Mouse (Mus musculus): ENCODE data around the gene Lsr. TPM values are rescaled to one million over a fixed set of nuclear protein-coding genes. Genes with fewer than 3 reads are reported as not detected.
A peak's percentile ranks its signal among the peaks of the same experiment; 100 is the strongest.

Gene Lsr
- polyA plus RNA-seq, 1 experiment from 2014 or later: 25.6 TPM

DNA sequence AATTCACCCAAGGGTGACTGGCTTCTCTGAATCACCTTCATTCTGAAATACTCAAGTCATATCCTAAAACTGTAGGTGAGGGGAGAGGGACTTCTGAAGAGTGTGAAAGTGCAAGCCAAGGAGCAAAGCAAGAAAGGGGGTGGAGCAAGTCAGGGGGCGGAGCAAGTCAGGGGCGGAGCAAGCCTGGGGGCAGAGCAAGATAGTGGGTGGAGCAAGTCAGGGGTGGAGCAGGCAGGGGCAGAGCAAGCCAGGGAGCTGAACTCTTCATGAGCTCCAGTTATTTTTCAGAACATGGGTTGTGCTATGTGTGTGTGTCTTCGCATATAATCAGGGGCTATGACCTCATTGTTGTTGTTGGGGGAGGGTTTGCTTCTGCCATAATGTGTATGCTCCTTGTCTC lies 53.0 kb downstream of the Lsr start:
- no peak for ATAC-seq (ENCODE audit: insufficient number of reproducible peaks, insufficient read depth, low FRiP score, low TSS enrichment)
- Histone ChIP-seq H3K4me3 (no peak overlapping the region), H3K27ac (no peak overlapping the region), H3K4me1 (no peaks in the 10 kb centered on the region), H3K36me3 (no peaks in the 10 kb centered on the region), H3K9me3 (no peaks in the 10 kb centered on the region), H3K27me3 (no peaks in the 10 kb centered on the region), H3K4me2 (replicated peaks) (no peak overlapping the region), H3K9ac (no peak overlapping the region)
- 63% methylated on average over 3 of the region's 3 CpGs for WGBS

DNA sequence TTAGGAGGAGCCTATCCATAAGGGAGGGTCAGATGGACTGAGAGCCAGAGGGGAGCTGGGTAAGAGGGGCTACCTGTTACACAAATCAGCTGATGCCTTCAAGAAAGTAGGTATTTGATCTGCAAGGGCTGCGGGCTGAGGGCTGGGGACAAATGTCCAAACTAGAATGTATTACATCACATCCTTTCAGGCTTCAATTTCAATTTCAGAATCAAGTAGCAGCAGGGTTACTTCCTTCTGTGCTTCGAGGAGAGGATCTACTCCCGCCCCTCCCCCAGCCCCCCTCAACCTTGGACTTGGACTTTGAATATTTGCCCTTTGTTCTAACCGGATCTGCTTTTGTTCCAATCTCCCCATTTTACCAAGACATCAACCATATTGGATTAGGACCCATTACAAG lies 56.0 kb downstream of the Lsr start:
- no peak overlapping the region for H3K4me2 ChIP-seq (replicated peaks)
- H3K27ac ChIP-seq: no peak overlapping the region
- ATAC-seq (ENCODE audit: insufficient number of reproducible peaks, insufficient read depth, low FRiP score, low TSS enrichment): no peak
- H3K4me1 ChIP-seq: no peaks in the 10 kb centered on the region
- H3K9ac ChIP-seq: no peak overlapping the region
- H3K9me3 ChIP-seq: no peaks in the 10 kb centered on the region
- no peak overlapping the region for H3K4me3 ChIP-seq
- H3K36me3 ChIP-seq: no peaks in the 10 kb centered on the region
- WGBS: 47% methylated on average over 4 of the region's 4 CpGs
- H3K27me3 ChIP-seq: no peaks in the 10 kb centered on the region

DNA sequence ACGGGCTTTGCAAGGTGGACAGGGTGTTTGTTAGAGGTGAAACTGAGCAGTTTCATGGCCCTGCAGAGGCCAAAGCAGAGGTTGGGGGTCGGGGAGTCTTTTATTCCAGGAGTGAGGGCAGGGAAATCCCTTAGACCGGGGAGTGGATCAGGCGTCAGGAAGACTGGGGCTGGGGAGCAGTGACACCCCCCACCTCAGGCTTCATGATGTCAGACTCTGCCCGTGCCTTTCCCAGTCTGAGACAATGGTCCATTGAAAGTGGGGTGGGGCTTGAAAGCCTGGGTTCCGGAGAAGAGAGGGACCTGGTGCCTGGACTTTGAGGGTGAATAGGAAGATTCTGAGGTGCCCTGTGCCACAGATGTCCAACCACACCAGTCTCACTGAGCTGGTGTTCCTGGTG lies 56.6 kb downstream of the Lsr start:
- Histone ChIP-seq H3K9me3 (no peaks in the 10 kb centered on the region), H3K27ac (no peak overlapping the region), H3K4me3 (no peak overlapping the region), H3K27me3 (no peaks in the 10 kb centered on the region), H3K36me3 (no peaks in the 10 kb centered on the region), H3K4me1 (no peaks in the 10 kb centered on the region), H3K4me2 (replicated peaks) (no peak overlapping the region), H3K9ac (no peak overlapping the region)
- ATAC-seq (ENCODE audit: insufficient number of reproducible peaks, insufficient read depth, low FRiP score, low TSS enrichment): no peak
- 25% methylated on average over 6 of the region's 6 CpGs for WGBS

DNA sequence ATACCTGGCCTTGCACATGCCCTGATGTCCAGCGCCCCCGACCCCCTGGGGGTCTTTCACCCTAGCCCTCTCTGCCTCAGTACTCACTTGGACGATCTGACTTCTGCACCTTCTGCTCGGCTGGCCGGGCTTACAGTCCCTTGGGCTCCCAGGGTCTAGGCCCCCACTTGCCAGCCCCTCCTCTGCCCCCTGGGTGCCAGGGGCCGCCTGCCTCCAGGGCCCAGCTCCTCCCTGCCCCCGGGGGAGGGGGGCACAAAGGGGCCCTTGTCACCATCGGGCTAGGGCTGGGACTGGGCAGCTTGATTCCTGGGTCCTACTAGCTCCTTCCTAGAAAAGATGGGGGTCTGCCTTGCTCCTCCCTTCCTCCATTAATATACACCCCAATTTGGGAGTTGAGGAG lies 58.5 kb downstream of the Lsr start, which contains the start of gene Mag:
Gene Mag (minus strand): TSS at position 142 of the 400 bp plus-strand sequence.
- Histone ChIP-seq H3K27me3 (no peaks in the 10 kb centered on the region), H3K4me2 (replicated peaks) (no peak within 1 kb of the TSS), H3K4me1 (no peaks in the 10 kb centered on the region), H3K36me3 (no peaks in the 10 kb centered on the region), H3K27ac (no peak within 1 kb of the TSS), H3K9ac (no peak within 1 kb of the TSS), H3K9me3 (no peaks in the 10 kb centered on the region), H3K4me3 (no peak within 1 kb of the TSS)
- 71% methylated on average over 8 of the region's 8 CpGs for WGBS
- no peak for ATAC-seq (ENCODE audit: insufficient number of reproducible peaks, insufficient read depth, low FRiP score, low TSS enrichment)

DNA sequence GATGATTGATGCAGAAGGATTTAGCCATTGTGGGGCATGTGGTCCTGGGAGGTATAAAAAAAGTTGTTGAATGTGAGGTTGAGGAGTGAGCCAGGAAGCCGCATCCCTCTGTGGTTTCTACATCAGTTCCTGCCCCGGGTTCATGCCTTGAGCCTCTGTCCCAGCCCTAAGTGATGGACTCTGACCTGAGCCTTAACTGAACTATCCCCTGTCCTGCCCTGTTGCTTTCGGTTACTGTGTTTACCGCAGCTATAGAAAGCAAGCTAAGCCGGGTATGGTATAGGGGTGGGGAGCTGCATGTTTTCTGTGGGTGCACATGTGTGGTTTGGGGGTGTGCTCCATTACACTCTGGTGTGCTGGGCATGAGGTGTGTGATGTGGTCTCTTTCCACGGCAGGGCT lies 63.5 kb downstream of the Lsr start:
- H3K9ac ChIP-seq: no peak overlapping the region
- peaks cover 4% of the 10 kb centered on the region; the same call in 1 of the 2 replicates for H3K27me3 ChIP-seq
- no peak overlapping the region for H3K4me3 ChIP-seq
- no peak overlapping the region for H3K4me2 ChIP-seq (replicated peaks)
- peaks cover 9% of the 10 kb centered on the region; the same call in 1 of the 2 replicates for H3K4me1 ChIP-seq
- H3K36me3 ChIP-seq: no peaks in the 10 kb centered on the region
- no peaks in the 10 kb centered on the region for H3K9me3 ChIP-seq
- 79% methylated on average over 6 of the region's 6 CpGs for WGBS
- no peak overlapping the region for H3K27ac ChIP-seq
- no peak for ATAC-seq (ENCODE audit: insufficient number of reproducible peaks, insufficient read depth, low FRiP score, low TSS enrichment)

DNA sequence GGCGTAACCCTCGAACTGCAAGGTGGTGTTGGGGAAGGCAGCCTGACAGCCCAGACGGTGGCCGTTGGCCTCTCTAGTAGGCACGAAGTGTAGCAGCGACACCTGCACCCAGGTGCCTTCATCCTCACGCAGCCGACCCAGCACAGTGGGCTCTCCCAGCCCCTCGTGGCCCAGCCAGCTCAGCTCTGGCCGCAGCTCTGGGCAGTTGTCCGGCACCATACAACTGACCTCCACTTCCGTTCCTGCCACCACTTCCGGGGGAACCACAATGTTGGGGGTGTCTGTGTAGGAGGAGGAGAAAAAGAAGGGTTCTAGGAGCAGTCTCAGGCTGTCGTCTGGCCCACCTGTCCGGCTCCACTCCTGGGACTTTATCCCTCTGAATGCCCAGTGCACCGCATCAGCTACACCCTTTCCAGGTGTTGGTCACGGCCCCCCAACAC lies 64.3 kb downstream of the Lsr start:
- ATAC-seq (ENCODE audit: insufficient number of reproducible peaks, insufficient read depth, low FRiP score, low TSS enrichment): 0 out of 2 replicates have a peak, but pooled peaks have one; percentile 36
- H3K27ac ChIP-seq: no peak overlapping the region
- H3K9ac ChIP-seq: 0 out of 2 replicates have a peak overlapping the region, but pooled peaks have one; percentile 7
- H3K27me3 ChIP-seq: peaks cover 4% of the 10 kb centered on the region; the same call in 1 of the 2 replicates
- 23% methylated on average over 17 of the region's 17 CpGs for WGBS
- H3K4me2 ChIP-seq (replicated peaks): peak overlapping the region; percentile 53
- no peaks in the 10 kb centered on the region for H3K36me3 ChIP-seq
- H3K9me3 ChIP-seq: no peaks in the 10 kb centered on the region
- H3K4me1 ChIP-seq: peaks cover 9% of the 10 kb centered on the region; the same call in 1 of the 2 replicates
- peak overlapping the region; percentile 25 for H3K4me3 ChIP-seq

DNA sequence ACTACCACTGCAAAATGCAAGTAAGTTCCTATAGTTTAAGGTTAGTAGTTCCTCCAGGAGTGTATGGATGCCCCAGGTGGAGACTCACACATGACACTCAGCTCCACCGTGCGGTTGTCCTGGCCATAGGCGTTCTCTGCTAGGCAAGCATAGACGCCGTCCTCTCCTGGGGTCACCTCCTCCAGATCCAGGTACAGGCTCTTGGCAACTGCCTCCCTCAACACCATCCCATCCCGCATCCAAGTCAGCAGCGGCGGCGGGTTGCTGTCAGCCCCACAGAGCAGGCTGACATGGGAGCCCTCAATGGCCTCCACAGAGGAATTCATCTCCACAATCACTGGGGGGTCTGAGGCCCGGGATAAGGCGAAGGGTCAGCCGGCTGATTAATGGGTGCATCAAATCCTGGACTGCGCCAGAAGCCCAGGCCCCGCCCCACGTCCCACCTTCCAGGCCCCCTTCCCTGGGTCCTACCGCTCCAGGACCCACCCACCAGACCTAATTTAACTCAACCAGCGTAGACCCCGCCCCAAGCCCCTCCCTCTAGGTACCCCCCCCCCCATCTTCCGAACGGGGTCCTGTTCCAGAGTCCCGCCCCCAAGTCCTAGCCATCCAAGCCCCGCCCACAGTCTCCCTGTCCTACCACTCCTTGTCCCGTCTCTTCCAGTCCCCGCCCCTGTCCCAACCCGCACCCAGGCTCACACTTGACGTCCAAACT lies 64.8 kb downstream of the Lsr start:
- H3K27ac ChIP-seq: no peak overlapping the region
- peak overlapping the region; percentile 53 for H3K4me2 ChIP-seq (replicated peaks)
- H3K36me3 ChIP-seq: no peaks in the 10 kb centered on the region
- H3K9me3 ChIP-seq: no peaks in the 10 kb centered on the region
- H3K9ac ChIP-seq: peak overlapping the region; percentile 7; the same call in 1 of the 2 replicates
- peaks cover 4% of the 10 kb centered on the region; the same call in 1 of the 2 replicates for H3K27me3 ChIP-seq
- peaks cover 9% of the 10 kb centered on the region; the same call in 1 of the 2 replicates for H3K4me1 ChIP-seq
- H3K4me3 ChIP-seq: peak overlapping the region; percentile 25
- 2% methylated on average over 25 of the region's 26 CpGs for WGBS
- peak; percentile 62; the same call in 1 of the 2 replicates for ATAC-seq (ENCODE audit: insufficient number of reproducible peaks, insufficient read depth, low FRiP score, low TSS enrichment)

Other genes with a start within 250 kb of the Lsr start
- gene Tmem147, start 243.9 kb downstream of the Lsr start, polyA plus RNA-seq (2016; fragmentation: Nextera tagmentation; extraction: Ambion mirVana): 156 and 166 TPM in 2 replicates
- 0.62 and 0.97 TPM in 2 replicates for gene Gapdhs, start 229.8 kb downstream of the Lsr start, polyA plus RNA-seq (2016; fragmentation: Nextera tagmentation; extraction: Ambion mirVana)
- gene Sbsn, start 222.0 kb downstream of the Lsr start, polyA plus RNA-seq (2016; fragmentation: Nextera tagmentation; extraction: Ambion mirVana): 1.1 and 1.3 TPM in 2 replicates
- gene Dmkn, start 209.7 kb downstream of the Lsr start, polyA plus RNA-seq (2016; fragmentation: Nextera tagmentation; extraction: Ambion mirVana): 0.32 TPM in 1 of 2 replicates, not detected in the other
- 1.0 and 1.1 TPM in 2 replicates for gene Krtdap, start 185.6 kb downstream of the Lsr start, polyA plus RNA-seq (2016; fragmentation: Nextera tagmentation; extraction: Ambion mirVana)
- 0.24 TPM in 1 of 2 replicates, not detected in the other for gene Ffar2, start 149.7 kb downstream of the Lsr start, polyA plus RNA-seq (2016; fragmentation: Nextera tagmentation; extraction: Ambion mirVana)
- 0.13 TPM in 1 of 2 replicates, not detected in the other for gene Ffar3, start 117.3 kb downstream of the Lsr start, polyA plus RNA-seq (2016; fragmentation: Nextera tagmentation; extraction: Ambion mirVana)
- not detected in 2 replicates for gene Ffar1, start 111.9 kb downstream of the Lsr start, polyA plus RNA-seq (2016; fragmentation: Nextera tagmentation; extraction: Ambion mirVana)
- 0.09 and 0.17 TPM in 2 replicates for gene Cd22, start 93.1 kb downstream of the Lsr start, polyA plus RNA-seq (2016; fragmentation: Nextera tagmentation; extraction: Ambion mirVana)
- 0.26 and 0.29 TPM in 2 replicates for gene Mag, start 58.6 kb downstream of the Lsr start, polyA plus RNA-seq (2016; fragmentation: Nextera tagmentation; extraction: Ambion mirVana)
- gene Hamp2, start 48.8 kb downstream of the Lsr start, polyA plus RNA-seq (2016; fragmentation: Nextera tagmentation; extraction: Ambion mirVana): not detected in 2 replicates
- gene Hamp, start 29.4 kb downstream of the Lsr start, polyA plus RNA-seq (2016; fragmentation: Nextera tagmentation; extraction: Ambion mirVana): not detected in 2 replicates
- gene Usf2, start 16.7 kb downstream of the Lsr start, polyA plus RNA-seq (2016; fragmentation: Nextera tagmentation; extraction: Ambion mirVana): 31.8 and 32.7 TPM in 2 replicates
- gene Fam187b, start 326 bp upstream of the Lsr start, polyA plus RNA-seq (2016; fragmentation: Nextera tagmentation; extraction: Ambion mirVana): 1.4 and 2.0 TPM in 2 replicates
- gene Fxyd5, start 69.0 kb upstream of the Lsr start, polyA plus RNA-seq (2016; fragmentation: Nextera tagmentation; extraction: Ambion mirVana): 11.0 and 13.6 TPM in 2 replicates
- gene Fxyd7, start 78.0 kb upstream of the Lsr start, polyA plus RNA-seq (2016; fragmentation: Nextera tagmentation; extraction: Ambion mirVana): 26.0 and 36.0 TPM in 2 replicates
- 24.2 and 31.1 TPM in 2 replicates for gene Fxyd1, start 83.7 kb upstream of the Lsr start, polyA plus RNA-seq (2016; fragmentation: Nextera tagmentation; extraction: Ambion mirVana)
- 1.5 and 2.0 TPM in 2 replicates for gene Lgi4, start 85.9 kb upstream of the Lsr start, polyA plus RNA-seq (2016; fragmentation: Nextera tagmentation; extraction: Ambion mirVana)
- 16.6 and 19.2 TPM in 2 replicates for gene Fxyd3, start 103.2 kb upstream of the Lsr start, polyA plus RNA-seq (2016; fragmentation: Nextera tagmentation; extraction: Ambion mirVana)
- 3.7 and 4.2 TPM in 2 replicates for gene Hpn, start 141.8 kb upstream of the Lsr start, polyA plus RNA-seq (2016; fragmentation: Nextera tagmentation; extraction: Ambion mirVana)
- 4.5 and 5.1 TPM in 2 replicates for gene Scn1b, start 153.5 kb upstream of the Lsr start, polyA plus RNA-seq (2016; fragmentation: Nextera tagmentation; extraction: Ambion mirVana)
- gene Gramd1a, start 182.4 kb upstream of the Lsr start, polyA plus RNA-seq (2016; fragmentation: Nextera tagmentation; extraction: Ambion mirVana): 97.4 and 109 TPM in 2 replicates

Data from embryonic facial prominence, embryonic 12.5 days (tissue).